Mouse (Mus musculus): ENCODE measurements around the gene Nhej1. TPM values are rescaled to one million over a fixed set of nuclear protein-coding genes. Genes with fewer than 3 reads are reported as not detected.

The Nhej1 gene
- polyA plus RNA-seq, 1 experiment: 7.7 TPM

- TF ChIP-seq POLR2A (IDR thresholded peaks at IDR 0.05; ENCODE audit: control insufficient read depth, low read depth, low read length) (no peak), CTCF (IDR thresholded peaks at IDR 0.05; ENCODE audit: control insufficient read depth, insufficient read depth, insufficient replicate concordance, low read depth, low read length) (no peak)
- no peaks in the 10 kb centered on the region for H3K4me1 ChIP-seq (ENCODE audit: control insufficient read depth, insufficient read depth, low read length)
- H3K4me3 ChIP-seq (ENCODE audit: control insufficient read depth, low read depth, low read length): no peak overlapping the region
- H3K27ac ChIP-seq (ENCODE audit: control insufficient read depth, insufficient read depth, low read depth, low read length): no peak overlapping the region
- no peaks in the 10 kb centered on the region for H3K27me3 ChIP-seq (ENCODE audit: control insufficient read depth, insufficient read depth, low read length)
- no peaks in the 10 kb centered on the region for H3K36me3 ChIP-seq (ENCODE audit: control insufficient read depth, insufficient read depth, low read length)
Measured at GRCm38 (mm10) chr1:75155837-75156236, 30.8 kb upstream of the Nhej1 start.

GRCm38 (mm10) chr1:75148727-75149126, 23.7 kb upstream of the Nhej1 start:
- H3K4me3 ChIP-seq (ENCODE audit: control insufficient read depth, low read depth, low read length): no peak overlapping the region
- no peak for TF ChIP-seq POLR2A (IDR thresholded peaks at IDR 0.05; ENCODE audit: control insufficient read depth, low read depth, low read length)
- no peak for TF ChIP-seq CTCF (IDR thresholded peaks at IDR 0.05; ENCODE audit: control insufficient read depth, insufficient read depth, insufficient replicate concordance, low read depth, low read length)
- peaks cover 5% of the 10 kb centered on the region for H3K36me3 ChIP-seq (ENCODE audit: control insufficient read depth, insufficient read depth, low read length)
- no peak overlapping the region for H3K27ac ChIP-seq (ENCODE audit: control insufficient read depth, insufficient read depth, low read depth, low read length)
- H3K27me3 ChIP-seq (ENCODE audit: control insufficient read depth, insufficient read depth, low read length): no peaks in the 10 kb centered on the region
- peaks cover 5% of the 10 kb centered on the region for H3K4me1 ChIP-seq (ENCODE audit: control insufficient read depth, insufficient read depth, low read length)

DNA sequence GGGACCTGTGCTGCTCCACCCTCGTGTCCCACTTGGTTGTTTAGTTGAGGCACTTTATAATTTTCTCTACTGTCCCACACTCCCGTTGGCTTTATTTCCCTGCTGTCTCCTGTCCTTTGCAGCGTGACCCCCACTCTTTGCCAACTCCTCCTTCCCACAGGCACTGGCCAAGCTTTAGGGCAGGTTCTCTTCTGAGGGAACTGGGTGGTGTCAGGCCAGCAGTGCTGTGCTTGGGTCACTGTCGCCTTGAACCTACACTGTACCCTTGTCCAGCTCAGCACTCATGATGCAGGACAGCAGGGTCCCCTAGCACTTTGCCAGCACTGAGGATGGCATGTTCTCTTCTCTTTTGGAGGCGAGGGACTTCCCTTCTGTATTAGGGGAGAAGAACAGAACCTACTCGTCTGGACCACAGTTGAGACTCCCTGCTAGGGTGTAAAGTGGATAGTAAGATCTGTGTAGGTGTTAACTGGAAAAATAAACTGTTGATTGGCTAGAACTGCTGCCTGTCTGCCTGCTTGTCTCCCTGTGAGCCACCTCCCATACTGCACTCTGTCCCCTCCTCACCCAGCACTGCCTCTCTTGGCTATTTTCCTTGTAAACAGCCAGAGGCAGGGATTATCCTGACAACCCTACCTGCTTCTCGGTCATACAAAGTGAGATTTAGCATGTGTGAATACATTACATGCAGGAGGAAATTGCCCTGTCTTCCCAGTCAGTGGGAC, 22.6 kb upstream of the Nhej1 start:
- H3K4me1 ChIP-seq (ENCODE audit: control insufficient read depth, insufficient read depth, low read length): peaks cover 6% of the 10 kb centered on the region
- peaks cover 5% of the 10 kb centered on the region for H3K36me3 ChIP-seq (ENCODE audit: control insufficient read depth, insufficient read depth, low read length)
- H3K27me3 ChIP-seq (ENCODE audit: control insufficient read depth, insufficient read depth, low read length): no peaks in the 10 kb centered on the region
- no peak overlapping the region for H3K27ac ChIP-seq (ENCODE audit: control insufficient read depth, insufficient read depth, low read depth, low read length)
- TF ChIP-seq POLR2A (IDR thresholded peaks at IDR 0.05; ENCODE audit: control insufficient read depth, low read depth, low read length) (no peak), CTCF (IDR thresholded peaks at IDR 0.05; ENCODE audit: control insufficient read depth, insufficient read depth, insufficient replicate concordance, low read depth, low read length) (no peak)
- no peak overlapping the region for H3K4me3 ChIP-seq (ENCODE audit: control insufficient read depth, low read depth, low read length)

- H3K27me3 ChIP-seq (ENCODE audit: control insufficient read depth, insufficient read depth, low read length): no peaks in the 10 kb centered on the region
- no peak overlapping the region for H3K27ac ChIP-seq (ENCODE audit: control insufficient read depth, insufficient read depth, low read depth, low read length)
- no peak overlapping the region for H3K4me3 ChIP-seq (ENCODE audit: control insufficient read depth, low read depth, low read length)
- H3K36me3 ChIP-seq (ENCODE audit: control insufficient read depth, insufficient read depth, low read length): peaks cover 5% of the 10 kb centered on the region
- TF ChIP-seq CTCF (IDR thresholded peaks at IDR 0.05; ENCODE audit: control insufficient read depth, insufficient read depth, insufficient replicate concordance, low read depth, low read length): no peak
- no peak for TF ChIP-seq POLR2A (IDR thresholded peaks at IDR 0.05; ENCODE audit: control insufficient read depth, low read depth, low read length)
- peaks cover 11% of the 10 kb centered on the region for H3K4me1 ChIP-seq (ENCODE audit: control insufficient read depth, insufficient read depth, low read length)
Measured at GRCm38 (mm10) chr1:75145589-75145988, 20.6 kb upstream of the Nhej1 start.

- H3K4me1 ChIP-seq (ENCODE audit: control insufficient read depth, insufficient read depth, low read length): peaks cover 11% of the 10 kb centered on the region
- H3K36me3 ChIP-seq (ENCODE audit: control insufficient read depth, insufficient read depth, low read length): peaks cover 3% of the 10 kb centered on the region
- H3K27me3 ChIP-seq (ENCODE audit: control insufficient read depth, insufficient read depth, low read length): no peaks in the 10 kb centered on the region
- TF ChIP-seq CTCF (IDR thresholded peaks at IDR 0.05; ENCODE audit: control insufficient read depth, insufficient read depth, insufficient replicate concordance, low read depth, low read length) (peak; percentile 47; the same call in 1 of the 2 replicates), POLR2A (IDR thresholded peaks at IDR 0.05; ENCODE audit: control insufficient read depth, low read depth, low read length) (peak; percentile 96)
- H3K4me3 ChIP-seq (ENCODE audit: control insufficient read depth, low read depth, low read length): peak within 1 kb of the TSS; percentile 87
- H3K27ac ChIP-seq (ENCODE audit: control insufficient read depth, insufficient read depth, low read depth, low read length): peak within 1 kb of the TSS; percentile 95
Measured at GRCm38 (mm10) chr1:75142301-75143261, 17.6 kb upstream of the Nhej1 start, which contains the start of the genes Cnppd1 and Retreg2. Cnppd1 (minus strand) TSS chr1:75142711. Retreg2 (plus strand) TSS chr1:75142778.

DNA sequence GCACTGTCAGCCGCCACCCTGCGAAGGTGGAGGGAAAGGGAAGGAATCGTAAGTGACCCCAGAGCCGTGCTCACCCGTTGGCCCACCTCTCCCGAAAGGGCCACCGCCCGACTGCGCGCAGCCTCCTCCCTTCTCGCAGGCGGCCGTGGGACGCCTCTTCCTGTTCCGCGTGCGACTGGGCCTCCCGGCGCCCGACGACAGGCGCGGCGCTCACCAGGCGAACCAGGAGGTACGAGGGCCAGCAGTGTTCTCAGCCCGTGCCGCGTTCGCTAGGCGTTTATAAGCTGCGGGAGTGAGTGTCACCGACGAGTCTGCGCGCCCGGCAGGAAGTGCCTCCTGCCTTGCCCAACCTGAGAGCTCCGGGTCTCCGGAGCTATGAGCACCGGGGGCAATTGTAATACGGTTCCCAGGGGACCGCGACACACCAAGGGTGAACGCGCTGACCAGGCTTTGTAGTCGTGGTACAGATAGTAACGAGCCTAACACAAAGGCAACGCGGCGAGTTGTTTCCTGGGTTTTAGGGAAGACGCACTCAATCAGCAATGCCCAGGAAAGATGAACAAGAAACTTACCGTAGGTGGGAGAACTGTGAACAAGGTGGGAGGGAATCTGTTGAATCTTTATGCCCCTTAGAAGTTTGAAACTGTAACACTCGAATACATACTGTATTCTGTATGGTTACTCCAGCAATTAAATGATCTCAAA, 16.6 kb upstream of the Nhej1 start:
- Histone ChIP-seq H3K27ac (ENCODE audit: control insufficient read depth, insufficient read depth, low read depth, low read length) (peak overlapping the region; percentile 95), H3K4me3 (ENCODE audit: control insufficient read depth, low read depth, low read length) (peak overlapping the region; percentile 87), H3K27me3 (ENCODE audit: control insufficient read depth, insufficient read depth, low read length) (no peaks in the 10 kb centered on the region), H3K36me3 (ENCODE audit: control insufficient read depth, insufficient read depth, low read length) (peaks cover 1% of the 10 kb centered on the region; the same call in 1 of the 2 replicates), H3K4me1 (ENCODE audit: control insufficient read depth, insufficient read depth, low read length) (peaks cover 11% of the 10 kb centered on the region)
- TF ChIP-seq POLR2A (IDR thresholded peaks at IDR 0.05; ENCODE audit: control insufficient read depth, low read depth, low read length) (no peak), CTCF (IDR thresholded peaks at IDR 0.05; ENCODE audit: control insufficient read depth, insufficient read depth, insufficient replicate concordance, low read depth, low read length) (peak; percentile 19; the same call in 1 of the 2 replicates)

Data from testis, adult 2 months (tissue).